Mouse (Mus musculus) hindbrain, embryonic 13.5 days (tissue): ENCODE data around the gene Krt83. TPM values are rescaled to one million over a fixed set of nuclear protein-coding genes. Genes with fewer than 3 reads are reported as not detected.

Source experiments
- ATAC-seq: fragments of 200-750 bp; cut with Nextera tagmentation; 2 replicates; pipeline ENCODE4 v1.8.0; 2017; ENCODE audit warnings: moderate TSS enrichment; ENCODE audit not compliant: low FRiP score
- H3K27ac ChIP-seq: fragments of 300-500 bp; sonication (generic); 2 replicates; pipeline ENCODE4 v1.5.1; 2015; ENCODE audit warnings: inconsistent platforms, mild to moderate bottlenecking, moderate library complexity
- H3K27me3 ChIP-seq: fragments of 300-500 bp; sonication (generic); 2 replicates; pipeline ENCODE4 v1.6.1; 2015; ENCODE audit warnings: mild to moderate bottlenecking, inconsistent platforms
- H3K36me3 ChIP-seq: fragments of 300-500 bp; sonication (generic); 2 replicates; pipeline ENCODE4 v1.6.1; 2015; ENCODE audit warnings: mild to moderate bottlenecking, inconsistent platforms
- H3K4me1 ChIP-seq: fragments of 300-500 bp; sonication (generic); replicated peaks from 2 replicates; pipeline ENCODE4 v1.6.1; 2015; ENCODE audit warnings: inconsistent platforms
- H3K4me2 ChIP-seq: fragments of 300-500 bp; sonication (generic); 2 replicates; pipeline ENCODE4 v1.6.1; 2015; ENCODE audit warnings: inconsistent platforms, mild to moderate bottlenecking, moderate library complexity
- H3K4me3 ChIP-seq: fragments of 300-500 bp; sonication (generic); 2 replicates; pipeline ENCODE4 v1.5.1; 2015; ENCODE audit warnings: mild to moderate bottlenecking, inconsistent platforms
- H3K9ac ChIP-seq: fragments of 300-500 bp; sonication (generic); 2 replicates; pipeline ENCODE4 v1.6.1; 2015; ENCODE audit warnings: mild to moderate bottlenecking, inconsistent platforms
- H3K9me3 ChIP-seq: fragments of 300-500 bp; sonication (generic); 2 replicates; pipeline ENCODE4 v1.6.1; 2016; ENCODE audit warnings: inconsistent platforms
- WGBS: fragments of 180-500 bp; shearing (Covaris S2); methylation state at CpG from one replicate; pipeline ENCODE4 v1.1.7; 2015; 5-methylcytosine and 5-hydroxymethylcytosine counted together
- polyA plus RNA-seq: library from polyadenylated mRNA; unstranded; fragments of >200 nt; fragmentation: Nextera tagmentation; extraction: Ambion mirVana; gene quantifications from 2 replicates; pipeline ENCODE4 v1.2.1, GENCODE M21; 2015

Gene Krt83
- polyA plus RNA-seq, 1 experiment from 2014 or later, result not detected

GRCm38 (mm10) chr15:101495266-101495665 lies 4.0 kb upstream of the Krt83 start:
- ATAC-seq, result no peak
- Histone ChIP-seq H3K4me2 (no peak overlapping the region), H3K4me1 (no peaks in the 10 kb centered on the region; the same call in 1 of the 2 replicates), H3K4me3 (no peak overlapping the region), H3K27me3 (no peaks in the 10 kb centered on the region), H3K36me3 (no peaks in the 10 kb centered on the region), H3K9ac (no peak overlapping the region), H3K27ac (no peak overlapping the region), H3K9me3 (no peaks in the 10 kb centered on the region)
- 88% methylated on average over 8 of the region's 8 CpGs for WGBS

GRCm38 (mm10) chr15:101494203-101494602 lies 2.9 kb upstream of the Krt83 start:
- Histone ChIP-seq H3K4me1 (no peaks in the 10 kb centered on the region; the same call in 1 of the 2 replicates), H3K9ac (no peak overlapping the region), H3K4me3 (no peak overlapping the region), H3K27me3 (no peaks in the 10 kb centered on the region), H3K36me3 (no peaks in the 10 kb centered on the region), H3K4me2 (no peak overlapping the region), H3K9me3 (no peaks in the 10 kb centered on the region), H3K27ac (no peak overlapping the region)
- 24% methylated on average over 1 of the region's 1 CpGs for WGBS
- no peak for ATAC-seq

GRCm38 (mm10) chr15:101493713-101494112 lies 2.4 kb upstream of the Krt83 start:
- no peak for ATAC-seq
- Histone ChIP-seq H3K4me3 (no peak overlapping the region), H3K27ac (no peak overlapping the region), H3K36me3 (no peaks in the 10 kb centered on the region), H3K9me3 (no peaks in the 10 kb centered on the region), H3K9ac (no peak overlapping the region), H3K4me1 (no peaks in the 10 kb centered on the region; the same call in 1 of the 2 replicates), H3K27me3 (no peaks in the 10 kb centered on the region), H3K4me2 (no peak overlapping the region)
- WGBS, result 94% methylated on average over 6 of the region's 6 CpGs

GRCm38 (mm10) chr15:101492718-101493117 lies 1.4 kb upstream of the Krt83 start:
- Histone ChIP-seq H3K4me1 (no peaks in the 10 kb centered on the region; the same call in 1 of the 2 replicates), H3K4me2 (no peak overlapping the region), H3K4me3 (no peak overlapping the region), H3K9ac (no peak overlapping the region), H3K36me3 (no peaks in the 10 kb centered on the region), H3K9me3 (no peaks in the 10 kb centered on the region), H3K27ac (no peak overlapping the region), H3K27me3 (no peaks in the 10 kb centered on the region)
- ATAC-seq, result no peak
- 80% methylated on average over 8 of the region's 8 CpGs for WGBS

GRCm38 (mm10) chr15:101485911-101486635 lies 5.2 kb downstream of the Krt83 start:
- WGBS, result 86% methylated on average over 11 of the region's 11 CpGs
- no peaks in the 10 kb centered on the region for H3K9me3 ChIP-seq
- no peak overlapping the region for H3K27ac ChIP-seq
- no peak overlapping the region for H3K4me2 ChIP-seq
- H3K4me3 ChIP-seq, result no peak overlapping the region
- no peaks in the 10 kb centered on the region for H3K27me3 ChIP-seq
- ATAC-seq, result no peak
- H3K4me1 ChIP-seq, result peaks cover 7% of the 10 kb centered on the region; the same call in 1 of the 2 replicates
- no peak overlapping the region for H3K9ac ChIP-seq
- no peaks in the 10 kb centered on the region for H3K36me3 ChIP-seq

- Histone ChIP-seq H3K4me2 (no peak overlapping the region), H3K9me3 (no peaks in the 10 kb centered on the region), H3K9ac (no peak overlapping the region), H3K27ac (no peak overlapping the region), H3K4me1 (peaks cover 7% of the 10 kb centered on the region; the same call in 1 of the 2 replicates), H3K36me3 (no peaks in the 10 kb centered on the region), H3K27me3 (no peaks in the 10 kb centered on the region), H3K4me3 (no peak overlapping the region)
- no peak for ATAC-seq
- 87% methylated on average over 1 of the region's 1 CpGs for WGBS
Measured at GRCm38 (mm10) chr15:101484939-101485338, 6.4 kb downstream of the Krt83 start.

GRCm38 (mm10) chr15:101483646-101484045 lies 7.7 kb downstream of the Krt83 start:
- Histone ChIP-seq H3K27ac (no peak overlapping the region), H3K4me3 (no peak overlapping the region), H3K9me3 (no peaks in the 10 kb centered on the region), H3K27me3 (0 out of 2 replicates have a peak, but pooled peaks cover 4% of the 10 kb centered on the region), H3K36me3 (no peaks in the 10 kb centered on the region), H3K4me2 (no peak overlapping the region), H3K4me1 (peaks cover 19% of the 10 kb centered on the region), H3K9ac (no peak overlapping the region)
- WGBS, result 74% methylated on average over 1 of the region's 1 CpGs
- no peak for ATAC-seq

GRCm38 (mm10) chr15:101482056-101482455 lies 9.3 kb downstream of the Krt83 start:
- Histone ChIP-seq H3K4me3 (no peak overlapping the region), H3K27me3 (0 out of 2 replicates have a peak, but pooled peaks cover 8% of the 10 kb centered on the region), H3K4me2 (no peak overlapping the region), H3K9me3 (no peaks in the 10 kb centered on the region), H3K4me1 (peaks cover 19% of the 10 kb centered on the region), H3K36me3 (no peaks in the 10 kb centered on the region), H3K27ac (no peak overlapping the region), H3K9ac (no peak overlapping the region)
- ATAC-seq, result no peak
- 35% methylated on average over 4 of the region's 4 CpGs for WGBS

- H3K4me1 ChIP-seq, result peaks cover 13% of the 10 kb centered on the region
- peak overlapping the region; percentile 67 for H3K4me2 ChIP-seq
- H3K9me3 ChIP-seq, result no peaks in the 10 kb centered on the region
- no peaks in the 10 kb centered on the region for H3K36me3 ChIP-seq
- 30% methylated on average over 11 of the region's 11 CpGs for WGBS
- H3K4me3 ChIP-seq, result peak overlapping the region; percentile 31
- 0 out of 2 replicates have a peak, but pooled peaks cover 12% of the 10 kb centered on the region for H3K27me3 ChIP-seq
- no peak for ATAC-seq
- no peak overlapping the region for H3K27ac ChIP-seq
- peak overlapping the region; percentile 63 for H3K9ac ChIP-seq
Measured at GRCm38 (mm10) chr15:101479666-101480060, 11.6 kb downstream of the Krt83 start.

- WGBS, result 13% methylated on average over 31 of the region's 31 CpGs
- 0 out of 2 replicates have a peak, but pooled peaks cover 12% of the 10 kb centered on the region for H3K27me3 ChIP-seq
- peaks cover 13% of the 10 kb centered on the region for H3K4me1 ChIP-seq
- H3K9me3 ChIP-seq, result no peaks in the 10 kb centered on the region
- H3K27ac ChIP-seq, result no peak overlapping the region
- peak overlapping the region; percentile 63 for H3K9ac ChIP-seq
- peak overlapping the region; percentile 67 for H3K4me2 ChIP-seq
- peak overlapping the region; percentile 31 for H3K4me3 ChIP-seq
- no peak for ATAC-seq
- H3K36me3 ChIP-seq, result no peaks in the 10 kb centered on the region
Measured at GRCm38 (mm10) chr15:101479007-101479665, 12.2 kb downstream of the Krt83 start.

- Histone ChIP-seq H3K9ac (no peak within 1 kb of the TSS), H3K4me3 (no peak within 1 kb of the TSS), H3K4me2 (no peak within 1 kb of the TSS), H3K27ac (no peak within 1 kb of the TSS), H3K36me3 (no peaks in the 10 kb centered on the region), H3K27me3 (0 out of 2 replicates have a peak, but pooled peaks cover 7% of the 10 kb centered on the region), H3K4me1 (no peaks in the 10 kb centered on the region), H3K9me3 (no peaks in the 10 kb centered on the region)
- WGBS, result 42% methylated on average over 10 of the region's 10 CpGs
- ATAC-seq, result no peak
Measured at GRCm38 (mm10) chr15:101472952-101473528, 18.3 kb downstream of the Krt83 start, which contains the start of gene Krt86. Gene Krt86 (plus strand): TSS chr15:101473478.

- Histone ChIP-seq H3K4me1 (no peaks in the 10 kb centered on the region), H3K9me3 (no peaks in the 10 kb centered on the region), H3K4me3 (no peak overlapping the region), H3K27ac (no peak overlapping the region), H3K27me3 (no peaks in the 10 kb centered on the region), H3K9ac (no peak overlapping the region), H3K4me2 (no peak overlapping the region), H3K36me3 (no peaks in the 10 kb centered on the region)
- no peak for ATAC-seq
- WGBS, result 82% methylated on average over 4 of the region's 4 CpGs
Measured at GRCm38 (mm10) chr15:101469093-101469492, 22.2 kb downstream of the Krt83 start.
